Mouse (Mus musculus) urinary bladder, adult 18-20 months (tissue): ENCODE data around the gene Utp20.

ENCODE experiments used
- DNase-seq, 2 experiments: peaks; one replicate each; pipeline ENCODE4 v3.0.0; 2022; ENCODE audit warnings: low spot score in 2 of 2, mixed read lengths in 2 of 2

The Utp20 gene

DNA sequence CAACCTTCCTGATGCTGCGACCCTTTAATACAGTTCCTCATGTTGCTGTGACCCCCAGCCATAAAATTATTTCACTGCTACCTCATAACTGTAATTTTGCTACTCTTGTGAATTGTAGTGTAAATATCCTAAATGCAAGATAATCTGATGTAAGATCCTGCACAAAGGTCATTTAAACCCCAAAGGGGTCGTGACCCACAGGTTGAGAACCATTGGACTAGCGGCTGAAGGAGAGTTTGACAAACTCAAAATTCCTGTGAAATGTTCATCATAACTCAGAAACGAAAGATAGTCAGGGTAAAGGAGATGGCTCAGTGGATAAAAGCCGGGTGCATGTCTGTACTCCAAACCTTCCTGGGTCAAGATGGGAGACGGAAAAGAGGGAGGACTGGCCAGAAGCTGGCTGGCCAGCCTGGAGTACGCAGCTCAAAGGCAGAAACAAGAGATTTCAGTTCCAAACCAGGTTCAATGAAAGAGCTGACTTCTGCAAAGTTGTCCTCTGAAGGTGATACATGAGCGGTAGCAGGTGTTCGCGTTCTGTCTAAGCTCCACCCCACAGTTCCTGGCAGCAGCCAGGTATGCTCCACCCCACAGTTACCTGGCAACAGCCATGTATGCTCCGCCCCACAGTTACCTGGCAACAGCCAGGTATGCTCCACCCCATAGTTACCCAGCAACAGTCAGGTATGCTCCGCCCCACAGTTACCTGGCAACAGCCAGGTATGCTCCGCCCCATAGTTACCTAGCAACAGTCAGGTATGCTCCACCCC lies 109.4 kb downstream of the Utp20 start:
- no peak for DNase-seq

- DNase-seq, result no peak
Observed at GRCm38 (mm10) chr10:88715621-88716020, 111.0 kb downstream of the Utp20 start.

DNA sequence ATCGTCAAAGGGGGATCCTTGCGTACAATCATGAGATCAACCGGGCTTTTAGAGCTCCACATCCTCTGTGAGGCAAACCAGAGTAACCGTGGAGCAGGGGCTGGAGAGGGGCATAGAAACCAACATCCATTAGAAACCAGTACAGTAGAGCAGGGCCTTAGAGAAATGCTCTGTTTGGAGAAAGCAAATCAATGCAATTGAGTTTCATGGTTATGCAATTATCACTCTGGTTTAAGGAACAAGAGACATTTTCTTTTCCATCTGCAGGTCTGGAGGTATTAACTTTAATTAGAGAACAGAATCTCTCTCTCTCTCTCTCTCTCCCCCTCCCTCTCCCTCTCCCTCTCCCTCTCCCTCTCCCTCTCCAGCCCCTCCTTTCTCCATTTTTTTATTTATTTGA lies 111.9 kb downstream of the Utp20 start:
- DNase-seq, result no peak

DNA sequence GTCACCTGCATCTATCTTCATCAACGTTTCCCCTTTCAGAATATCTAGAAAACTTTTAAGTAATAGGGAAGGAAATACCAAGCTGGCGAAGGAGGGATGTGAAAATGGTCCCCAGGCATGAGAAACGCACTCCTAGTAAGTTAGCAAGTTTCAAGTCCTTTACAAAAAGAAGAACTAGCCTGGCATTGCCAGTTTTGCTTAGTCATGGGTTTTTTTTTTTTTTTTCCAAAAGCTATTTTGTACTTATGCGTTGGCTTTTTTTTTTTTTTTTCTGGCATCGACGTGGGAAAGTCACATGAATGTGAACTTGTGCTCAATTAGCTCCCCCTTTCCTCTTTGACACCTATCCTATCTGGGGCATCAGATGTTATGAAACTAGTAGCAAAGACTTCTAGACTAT lies 114.2 kb downstream of the Utp20 start:
- DNase-seq, result no peak

GRCm38 (mm10) chr10:88708671-88709523 lies 117.7 kb downstream of the Utp20 start:
- no peak for DNase-seq

GRCm38 (mm10) chr10:88700938-88701337 lies 125.7 kb downstream of the Utp20 start:
- no peak for DNase-seq
